Mouse (Mus musculus) embryonic fibroblast, embryonic 13.5 days (primary cell): ENCODE data around the gene Zfhx3. TPM values are rescaled to one million over a fixed set of nuclear protein-coding genes. Genes with fewer than 3 reads are reported as not detected.

ENCODE experiments used
- H3K27ac ChIP-seq: 2 replicates; pipeline ENCODE4 v1.5.1; 2012; ENCODE audit warnings: low read length, control low read depth, inconsistent platforms; ENCODE audit not compliant: insufficient read depth
- H3K4me1 ChIP-seq: 2 replicates; pipeline ENCODE4 v1.6.1; 2011; ENCODE audit warnings: low read length; ENCODE audit not compliant: control insufficient read depth, insufficient read depth
- H3K4me3 ChIP-seq: 2 replicates; pipeline ENCODE4 v1.5.1; 2011; ENCODE audit warnings: mild to moderate bottlenecking, control low read depth, low read length; ENCODE audit not compliant: insufficient read depth
- CTCF ChIP-seq: IDR thresholded peaks from 2 replicates; pipeline ENCODE4 v1.5.1; 2011; ENCODE audit warnings: mild to moderate bottlenecking, control low read depth, low read length, moderate library complexity, borderline replicate concordance; ENCODE audit not compliant: insufficient read depth
- POLR2A ChIP-seq: IDR thresholded peaks from 2 replicates; pipeline ENCODE4 v1.6.1; 2011; ENCODE audit warnings: low read depth, mild to moderate bottlenecking, control low read depth, low read length, moderate library complexity
- polyA plus RNA-seq: library from polyadenylated mRNA; stranded (reverse); fragments of >200 nt; gene quantifications from 2 replicates; pipeline ENCODE4 v1.2.4, GENCODE M21; 2011; ENCODE audit warnings: low read depth; ENCODE audit not compliant: missing spikeins, insufficient read length

Gene Zfhx3
- polyA plus RNA-seq, 1 experiment: 30.6 TPM

DNA sequence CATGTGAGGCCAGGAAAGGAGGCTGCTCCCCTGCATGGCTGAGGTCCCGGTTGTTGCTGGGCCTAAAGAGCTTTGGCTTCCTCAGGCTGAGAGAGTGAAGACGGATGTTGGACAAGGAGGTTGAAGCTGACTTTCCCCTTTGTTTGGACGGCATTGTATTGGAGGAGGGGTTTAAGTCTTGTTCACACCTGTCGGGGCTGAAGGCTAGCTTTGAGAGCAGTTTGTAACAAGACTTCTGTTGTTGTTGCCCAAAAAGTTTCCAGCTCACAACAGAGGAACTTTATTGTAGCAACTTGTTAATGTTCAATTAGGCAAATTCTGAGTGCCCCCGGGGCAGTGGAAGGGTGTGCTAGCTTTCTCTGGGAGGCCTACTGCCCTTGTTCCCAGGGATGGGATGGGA lies 790.9 kb downstream of the Zfhx3 start:
- H3K4me1 ChIP-seq: no peaks in the 10 kb centered on the region
- TF ChIP-seq POLR2A: no peak
- no peak for TF ChIP-seq CTCF
- H3K27ac ChIP-seq: no peak overlapping the region
- H3K4me3 ChIP-seq: no peak overlapping the region

DNA sequence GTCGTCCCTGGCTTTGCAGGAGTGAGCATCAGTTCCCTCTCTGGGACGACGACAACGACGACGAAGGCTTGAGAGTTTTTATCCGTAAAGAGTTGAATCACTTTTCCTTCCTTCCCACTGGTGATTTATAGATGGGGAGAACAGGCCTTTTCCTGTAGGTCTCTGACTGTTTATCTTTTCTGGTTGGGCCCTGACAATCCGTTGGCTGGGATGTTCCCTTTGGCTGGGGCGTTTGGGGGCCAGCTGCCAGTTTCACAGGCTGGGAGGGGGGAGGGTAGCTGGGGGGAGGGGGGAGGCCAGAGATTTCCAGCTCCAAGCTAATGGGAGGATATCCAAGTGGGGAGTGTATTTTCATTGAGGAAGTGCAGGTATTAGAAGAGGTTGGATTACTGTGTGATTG lies 794.0 kb downstream of the Zfhx3 start:
- H3K27ac ChIP-seq: no peak overlapping the region
- H3K4me1 ChIP-seq: no peaks in the 10 kb centered on the region

DNA sequence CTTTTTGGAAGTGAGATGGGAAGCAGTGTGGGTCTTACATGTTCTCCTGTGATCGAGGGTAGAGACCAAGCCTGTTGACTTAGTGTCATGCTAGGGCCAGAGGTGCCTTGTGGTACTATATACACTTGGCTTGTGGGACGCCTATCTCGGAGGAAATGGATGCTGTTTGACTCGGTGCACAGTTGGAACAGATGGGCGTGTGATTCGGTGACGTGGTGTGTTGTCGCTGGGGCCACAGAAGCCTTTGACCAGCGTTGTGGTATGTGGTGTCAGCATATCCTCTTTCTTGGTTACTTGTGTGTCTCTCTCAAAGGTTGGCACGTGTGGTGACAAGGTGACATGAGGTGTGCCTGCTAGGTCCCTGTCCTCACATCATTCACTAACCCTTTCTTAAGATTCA lies 795.7 kb downstream of the Zfhx3 start:
- Histone ChIP-seq H3K4me1 (peaks cover 7% of the 10 kb centered on the region), H3K4me3 (no peak overlapping the region), H3K27ac (no peak overlapping the region)
- TF ChIP-seq CTCF: no peak
- TF ChIP-seq POLR2A: no peak

More for the DNA sequence above, 794.0 kb downstream of the Zfhx3 start:
- H3K4me3 ChIP-seq: no peak overlapping the region
- TF ChIP-seq CTCF: no peak
- no peak for TF ChIP-seq POLR2A

DNA sequence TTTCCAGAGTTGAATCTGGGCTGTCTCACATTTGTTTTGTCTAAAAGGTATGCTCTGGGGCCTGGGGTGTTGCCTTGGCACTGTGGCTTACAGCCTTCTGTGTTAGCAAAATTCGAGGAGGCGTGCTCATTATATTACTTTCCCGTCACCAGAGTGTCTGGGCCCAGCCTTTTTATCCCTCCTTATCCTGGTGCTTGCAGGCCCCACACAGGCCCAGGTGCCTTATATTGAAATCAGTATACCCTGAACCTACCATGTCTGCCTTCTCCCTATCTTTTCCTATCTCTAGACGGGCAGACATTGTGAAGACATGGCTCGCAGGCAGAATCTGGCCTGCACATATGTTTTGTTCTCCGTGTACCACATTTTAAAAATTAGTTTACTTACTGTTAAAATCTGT lies 797.1 kb downstream of the Zfhx3 start:
- no peak overlapping the region for H3K4me3 ChIP-seq
- TF ChIP-seq CTCF: no peak
- no peak for TF ChIP-seq POLR2A
- no peak overlapping the region for H3K27ac ChIP-seq
- H3K4me1 ChIP-seq: peaks cover 7% of the 10 kb centered on the region

DNA sequence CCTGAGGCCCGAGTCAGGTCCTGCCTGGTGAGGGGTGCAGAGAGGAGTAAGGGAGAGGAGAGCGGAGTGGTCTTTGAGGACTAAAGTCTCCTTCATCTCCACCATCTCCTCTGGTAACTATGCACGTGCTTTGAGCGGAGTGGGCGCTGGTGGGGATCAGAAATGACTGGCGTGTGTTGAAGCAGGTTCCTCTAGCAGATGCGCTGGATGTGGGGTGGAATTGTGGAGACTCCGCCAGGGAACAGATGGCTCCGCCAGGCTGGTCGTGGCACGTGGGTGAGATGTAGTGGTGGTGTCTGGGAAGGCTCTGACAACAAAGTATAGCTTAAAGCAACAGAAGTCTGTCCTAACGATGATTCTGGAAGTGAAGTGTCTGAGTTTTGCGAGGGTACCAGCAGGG lies 798.0 kb downstream of the Zfhx3 start:
- H3K4me1 ChIP-seq: peaks cover 7% of the 10 kb centered on the region
- no peak for TF ChIP-seq CTCF
- no peak for TF ChIP-seq POLR2A
- no peak overlapping the region for H3K4me3 ChIP-seq
- no peak overlapping the region for H3K27ac ChIP-seq

DNA sequence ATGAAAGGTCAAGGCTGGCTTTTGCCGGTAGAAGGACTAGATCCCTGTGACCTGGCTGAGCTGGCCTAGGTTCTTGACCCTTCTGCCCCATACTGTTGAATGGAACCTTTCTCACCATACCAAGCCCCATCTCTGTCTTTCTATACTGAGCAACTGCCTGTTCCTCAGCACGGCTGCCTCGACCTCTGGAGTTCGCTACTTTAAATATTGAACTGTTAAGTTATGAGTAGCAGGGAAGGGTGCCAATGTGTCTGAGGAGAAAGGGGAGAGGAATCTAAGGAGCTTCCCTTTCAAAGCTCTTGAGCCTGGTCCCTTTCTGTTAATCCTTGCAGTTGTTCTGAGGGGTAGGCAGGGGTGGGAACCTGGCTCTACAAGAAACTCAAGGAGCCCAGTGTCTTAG lies 799.2 kb downstream of the Zfhx3 start:
- TF ChIP-seq POLR2A (no peak), CTCF (no peak)
- H3K4me1 ChIP-seq: peaks cover 7% of the 10 kb centered on the region

DNA sequence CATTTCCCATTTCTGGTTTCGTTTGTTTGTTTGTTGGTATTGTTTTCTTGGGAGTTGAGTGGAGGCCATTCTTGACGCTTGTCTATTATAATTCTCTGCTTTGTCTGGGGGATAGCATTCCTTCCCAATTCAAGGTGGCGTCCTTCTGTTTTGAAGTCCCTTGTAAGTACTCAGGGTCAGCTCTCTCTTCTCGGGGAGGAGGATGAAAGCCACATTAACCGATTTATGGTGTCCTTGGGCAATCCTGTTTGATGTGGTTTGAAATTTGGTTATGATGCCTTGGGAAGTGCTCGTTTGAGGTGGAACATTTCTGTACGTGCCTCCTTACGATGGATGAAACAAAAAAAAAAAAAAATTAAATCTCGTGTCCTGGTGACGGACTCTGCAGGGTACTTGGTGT lies 800.0 kb downstream of the Zfhx3 start:
- Histone ChIP-seq H3K27ac (no peak overlapping the region), H3K4me1 (peaks cover 7% of the 10 kb centered on the region), H3K4me3 (no peak overlapping the region)
- TF ChIP-seq POLR2A (no peak), CTCF (no peak)

More for the DNA sequence above, 799.2 kb downstream of the Zfhx3 start:
- Histone ChIP-seq H3K4me3 (no peak overlapping the region), H3K27ac (no peak overlapping the region)

DNA sequence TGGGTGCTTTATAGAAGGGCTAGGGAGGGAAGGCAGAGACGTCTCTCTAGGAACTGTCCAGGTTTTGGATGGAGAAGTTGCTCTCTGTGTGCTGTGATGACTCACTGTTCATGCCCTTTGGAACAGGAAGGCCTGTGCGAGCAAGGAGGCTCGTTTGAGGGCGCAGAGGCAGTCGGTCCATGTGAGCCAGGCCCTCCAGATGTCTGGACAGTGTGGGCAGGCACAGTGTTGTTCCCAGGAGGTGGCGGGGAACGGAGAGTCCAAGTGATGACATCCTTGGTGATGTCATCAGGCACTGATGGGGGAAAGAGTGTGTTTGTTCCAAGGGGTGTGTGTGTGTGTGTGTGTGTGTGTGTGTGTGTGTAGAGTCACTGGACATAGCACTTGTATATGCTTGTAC lies 800.8 kb downstream of the Zfhx3 start:
- no peak overlapping the region for H3K4me3 ChIP-seq
- TF ChIP-seq POLR2A (no peak), CTCF (no peak)
- no peak overlapping the region for H3K27ac ChIP-seq
- peaks cover 10% of the 10 kb centered on the region for H3K4me1 ChIP-seq

DNA sequence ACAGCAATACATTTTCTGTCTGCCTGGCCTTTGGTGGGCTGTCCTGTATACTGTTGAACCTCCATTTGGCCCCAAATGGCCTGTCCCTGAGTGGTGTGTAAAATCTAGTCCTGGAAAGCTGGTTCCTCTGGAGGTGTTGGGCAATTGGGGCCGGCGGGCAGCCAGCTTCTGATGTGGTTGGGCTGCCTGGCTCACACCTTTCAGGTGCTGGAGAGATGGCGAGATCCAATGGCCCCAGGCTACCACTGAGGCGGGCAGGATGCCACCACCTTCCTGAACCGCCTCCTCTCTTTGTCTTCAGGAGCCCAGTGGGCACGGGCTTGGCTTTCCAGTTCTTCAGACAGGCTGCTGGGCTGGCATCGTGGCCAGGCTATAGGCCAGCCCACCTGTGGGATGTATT lies 803.1 kb downstream of the Zfhx3 start:
- Histone ChIP-seq H3K27ac (no peak overlapping the region), H3K4me1 (peaks cover 20% of the 10 kb centered on the region), H3K4me3 (no peak overlapping the region)
- TF ChIP-seq POLR2A (no peak), CTCF (no peak)

DNA sequence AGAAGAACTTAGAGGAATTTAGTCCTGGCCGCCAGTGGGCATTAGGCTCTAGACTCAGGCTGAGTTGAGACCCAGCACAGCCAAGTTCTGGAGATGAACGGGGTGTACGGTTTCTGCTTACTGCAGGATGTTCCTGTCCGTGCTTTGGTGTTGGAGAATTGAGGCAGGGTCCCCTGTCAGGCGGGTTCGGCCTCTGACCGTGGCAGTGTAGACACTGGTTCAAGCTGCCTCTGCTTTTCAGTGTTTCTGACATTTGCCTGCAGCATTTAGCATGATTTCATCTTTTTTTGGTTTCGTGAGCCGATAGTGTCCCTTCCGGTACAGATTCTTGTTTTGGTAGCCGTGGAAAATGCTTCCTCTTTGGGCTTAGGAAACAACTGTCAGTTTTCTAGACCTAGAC lies 805.7 kb downstream of the Zfhx3 start:
- Histone ChIP-seq H3K27ac (peak overlapping the region; percentile 4; the same call in 1 of the 2 replicates), H3K4me3 (no peak overlapping the region), H3K4me1 (peaks cover 23% of the 10 kb centered on the region)
- TF ChIP-seq POLR2A: no peak
- no peak for TF ChIP-seq CTCF

DNA sequence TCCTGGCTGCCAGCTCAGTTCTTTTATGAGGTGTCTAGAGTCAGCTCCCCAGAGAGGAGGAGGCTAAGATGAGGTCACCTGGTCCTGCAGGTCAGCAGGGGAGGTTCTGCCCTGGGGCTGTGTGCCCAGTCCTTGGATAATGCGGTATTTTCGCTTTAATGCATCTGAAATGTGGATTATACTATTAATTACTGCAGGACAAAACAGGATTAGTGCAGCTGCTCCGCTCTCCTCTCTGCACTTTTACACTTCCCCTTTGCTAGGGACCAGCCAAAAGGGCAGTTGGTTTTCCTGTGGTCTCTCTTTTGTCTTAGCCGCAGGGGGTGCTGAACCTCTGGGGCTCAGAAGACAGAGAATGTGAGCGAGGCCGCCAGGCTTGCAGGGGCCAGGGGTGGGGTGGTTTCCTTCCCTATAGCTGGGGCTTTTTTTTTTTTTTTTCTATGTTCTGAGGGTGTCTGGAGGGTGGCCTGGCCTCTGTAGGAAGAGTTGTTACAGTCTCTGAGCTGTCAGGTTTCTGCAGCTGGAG lies 806.5 kb downstream of the Zfhx3 start:
- Histone ChIP-seq H3K4me3 (no peak overlapping the region), H3K27ac (peak overlapping the region; percentile 49), H3K4me1 (peaks cover 23% of the 10 kb centered on the region)
- TF ChIP-seq CTCF (no peak), POLR2A (no peak)
